19 mouse cellular contexts compared by ENCODE assay signal in genomic region chr16:76644281-76644680, GRCm38 (mm10).
DNase-seq lines count a peak whose midpoint lies in the region; ATAC-seq lines count a peak whose summit lies in the region.
"Had no signal": no experiment of that assay in that cellular context is flagged by ENCODE, and none has a peak within 500 bp of the region (broad histone marks: within the 10 kb centered on the region; RNA-seq: fewer than 3 reads in every experiment).

No protein-coding gene starts in this region.

- H3K27me3 ChIP-seq in embryonic facial prominence, embryonic 14.5 days (replicated peaks; ENCODE audit: control insufficient read depth, insufficient read depth, low read length): no peaks in the 10 kb centered on the region
- H3K27me3 ChIP-seq in embryonic facial prominence, embryonic 10.5 days (replicated peaks; ENCODE audit: low read depth, poor library complexity, severe bottlenecking): no peaks in the 10 kb centered on the region
- no peaks in the 10 kb centered on the region for H3K27me3 ChIP-seq in forebrain, embryonic 13.5 days
- H3K27me3 ChIP-seq: embryonic facial prominence, embryonic 13.5 days; forebrain, embryonic 15.5 days; heart, embryonic 12.5 days had no signal

- intact Hi-C loops in gastrocnemius, postnatal 36 days (cut with DNase I): loop anchor here (10.0 kb wide), 1 partner anchor 209 kb away; no protein-coding TSS in a partner anchor

- no peaks in the 10 kb centered on the region for H3K9me3 ChIP-seq in embryonic facial prominence, embryonic 14.5 days (ENCODE audit: control insufficient read depth, low read length)
- no peaks in the 10 kb centered on the region for H3K9me3 ChIP-seq in embryonic facial prominence, embryonic 10.5 days
- H3K9me3 ChIP-seq in forebrain, embryonic 13.5 days (replicated peaks): no peaks in the 10 kb centered on the region
- H3K9me3 ChIP-seq: forebrain, embryonic 15.5 days; G1E; heart, embryonic 12.5 days had no signal

- H3K4me3 ChIP-seq in embryonic facial prominence, embryonic 14.5 days (ENCODE audit: low read depth, low read length): no peak overlapping the region
- no peak overlapping the region for H3K4me3 ChIP-seq in embryonic facial prominence, embryonic 10.5 days
- H3K4me3 ChIP-seq in forebrain, embryonic 13.5 days: no peak overlapping the region
- H3K4me3 ChIP-seq: embryonic facial prominence, embryonic 13.5 days; forebrain, embryonic 15.5 days; heart, embryonic 12.5 days; hindbrain, embryonic 10.5 days had no signal

- H3K36me3 ChIP-seq in embryonic facial prominence, embryonic 14.5 days (ENCODE audit: control insufficient read depth, insufficient read depth, low read length): no peaks in the 10 kb centered on the region
- no peaks in the 10 kb centered on the region for H3K36me3 ChIP-seq in embryonic facial prominence, embryonic 10.5 days (replicated peaks)
- H3K36me3 ChIP-seq in forebrain, embryonic 13.5 days (ENCODE audit: poor library complexity, severe bottlenecking): no peaks in the 10 kb centered on the region
- H3K36me3 ChIP-seq: embryonic facial prominence, embryonic 13.5 days; forebrain, embryonic 15.5 days; G1E; heart, embryonic 12.5 days; hindbrain, embryonic 10.5 days had no signal

- no peaks in the 10 kb centered on the region for H3K4me1 ChIP-seq in embryonic facial prominence, embryonic 14.5 days (ENCODE audit: control insufficient read depth, insufficient read depth, low read length)
- no peaks in the 10 kb centered on the region for H3K4me1 ChIP-seq in embryonic facial prominence, embryonic 10.5 days
- H3K4me1 ChIP-seq in forebrain, embryonic 13.5 days: no peaks in the 10 kb centered on the region
- H3K4me1 ChIP-seq: embryonic facial prominence, embryonic 13.5 days; forebrain, embryonic 15.5 days; heart, embryonic 12.5 days; hindbrain, embryonic 10.5 days had no signal

- ATAC-seq in embryonic facial prominence, embryonic 14.5 days (ENCODE audit: low read depth): no peak
- no peak for ATAC-seq in forebrain, embryonic 13.5 days
- ATAC-seq: CD4-positive, CD25-positive, alpha-beta regulatory T cell, adult 4 months; forebrain, embryonic 15.5 days had no signal

- no peak overlapping the region for H3K4me2 ChIP-seq in embryonic facial prominence, embryonic 14.5 days (ENCODE audit: low read depth, low read length)
- H3K4me2 ChIP-seq in forebrain, embryonic 13.5 days: no peak overlapping the region
- H3K4me2 ChIP-seq: embryonic facial prominence, embryonic 13.5 days; forebrain, embryonic 15.5 days; heart, embryonic 12.5 days; hindbrain, embryonic 14.5 days had no signal

- no peak overlapping the region for H3K9ac ChIP-seq in embryonic facial prominence, embryonic 14.5 days (ENCODE audit: low read depth, low read length)
- no peak overlapping the region for H3K9ac ChIP-seq in forebrain, embryonic 13.5 days
- H3K9ac ChIP-seq: embryonic facial prominence, embryonic 13.5 days; forebrain, embryonic 15.5 days; heart, embryonic 12.5 days; hindbrain, embryonic 14.5 days had no signal

- no peak overlapping the region for H3K27ac ChIP-seq in embryonic facial prominence, embryonic 14.5 days (replicated peaks; ENCODE audit: low read depth, low read length)
- H3K27ac ChIP-seq in embryonic facial prominence, embryonic 10.5 days (replicated peaks): no peak overlapping the region
- no peak overlapping the region for H3K27ac ChIP-seq in forebrain, embryonic 13.5 days
- H3K27ac ChIP-seq: embryonic facial prominence, embryonic 13.5 days; forebrain, embryonic 15.5 days; hindbrain, embryonic 10.5 days; hindbrain, embryonic 14.5 days had no signal

- 66% methylated on average over 6 of the region's 6 CpGs for WGBS in embryonic facial prominence, embryonic 14.5 days
- 86% methylated on average over 6 of the region's 6 CpGs for whole genome bisulfite sequencing in embryonic facial prominence, embryonic 10.5 days
- WGBS in forebrain, embryonic 13.5 days: 93% methylated on average over 6 of the region's 6 CpGs

- peak; percentile 56 for DNase-seq in embryonic facial prominence, embryonic 14.5 days (ENCODE audit: low spot score)
- no peak for DNase-seq in embryonic facial prominence, embryonic 10.5 days (ENCODE audit: low spot score)
- DNase-seq in gastrocnemius, adult 8-10 months (ENCODE audit: low spot score in 2 of 2): peak; percentile 33 to 59
- peak; percentile 17 to 23 for DNase-seq in gastrocnemius, postnatal 36 days
- DNase-seq in skeletal muscle tissue, adult 2 months (ENCODE audit: low read depth, low spot score): peak; percentile 85
- no peak for DNase-seq in retina, postnatal 1 day
- DNase-seq: adrenal gland, adult 8-10 months; adrenal gland, postnatal 36 days; B cell, adult 2 months; cerebellum, adult 2 months; cerebellum, postnatal 10 days had no signal

Comparison
In these comparisons a context has a peak if more than half of its experiments do, and no peak if none do; other contexts are left out.
1. DNase-seq: peak in embryonic facial prominence, embryonic 14.5 days (single experiment), gastrocnemius, adult 8-10 months (2 of 2), gastrocnemius, postnatal 36 days (2 of 2) and skeletal muscle tissue, adult 2 months (single experiment); none in embryonic facial prominence, embryonic 10.5 days (single experiment) and retina, postnatal 1 day (single experiment).